Mouse (Mus musculus) spleen, adult 2 months (tissue): ENCODE data around the gene Il23a.

Experiments used
- CTCF ChIP-seq: fragments of 200-500 bp; IDR thresholded peaks from 2 replicates; pipeline ENCODE4 v1.5.1; 2011; ENCODE audit warnings: mild to moderate bottlenecking, inconsistent platforms; ENCODE audit not compliant: insufficient read depth, insufficient read length, insufficient replicate concordance; ENCODE audit errors: extremely low read depth
- POLR2A ChIP-seq: fragments of 200-500 bp; IDR thresholded peaks from 2 replicates; pipeline ENCODE4 v1.6.1; 2011; ENCODE audit warnings: low read depth, low read length, inconsistent platforms

- no peak for TF ChIP-seq CTCF
- TF ChIP-seq POLR2A = no peak
These were observed 46.2 kb upstream of the Il23a start for GRCm38 (mm10) chr10:128344568-128345275.
